Mouse (Mus musculus) heart, embryonic 11.5 days (tissue): ENCODE results near the gene Ubash3b. TPM values are rescaled to one million over a fixed set of nuclear protein-coding genes. Genes with fewer than 3 reads are reported as not detected.

Source experiments
- ATAC-seq: fragments of 200-750 bp; cut with Nextera tagmentation; replicated peaks from 2 replicates; pipeline ENCODE4 v1.8.0; 2017; ENCODE audit warnings: moderate library complexity; ENCODE audit not compliant: insufficient number of reproducible peaks, low FRiP score, low TSS enrichment
- H3K27ac ChIP-seq: fragments of 300-500 bp; sonication (generic); 2 replicates; pipeline ENCODE4 v1.5.1; 2014; ENCODE audit warnings: mild to moderate bottlenecking, low read depth, low read length
- H3K27me3 ChIP-seq: fragments of 300-500 bp; sonication (generic); 2 replicates; pipeline ENCODE4 v1.6.1; 2014; ENCODE audit warnings: mild to moderate bottlenecking, low read length, mixed read lengths; ENCODE audit not compliant: control insufficient read depth, insufficient read depth
- H3K36me3 ChIP-seq: fragments of 300-500 bp; sonication (generic); 2 replicates; pipeline ENCODE4 v1.6.1; 2014; ENCODE audit warnings: mild to moderate bottlenecking, low read length, moderate library complexity, mixed read lengths; ENCODE audit not compliant: control insufficient read depth, insufficient read depth
- H3K4me1 ChIP-seq: fragments of 300-500 bp; sonication (generic); 2 replicates; pipeline ENCODE4 v1.6.1; 2014; ENCODE audit warnings: low read length; ENCODE audit not compliant: control insufficient read depth, insufficient read depth
- H3K4me2 ChIP-seq: fragments of 300-500 bp; sonication (generic); 2 replicates; pipeline ENCODE4 v1.6.1; 2014; ENCODE audit warnings: mild to moderate bottlenecking, moderate library complexity
- H3K4me3 ChIP-seq: fragments of 300-500 bp; sonication (generic); 2 replicates; pipeline ENCODE4 v1.5.1; 2014; ENCODE audit warnings: low read depth, low read length
- H3K9ac ChIP-seq: fragments of 300-500 bp; sonication (generic); 2 replicates; pipeline ENCODE4 v1.6.1; 2014; ENCODE audit warnings: mild to moderate bottlenecking, low read depth, low read length, moderate library complexity
- H3K9me3 ChIP-seq: fragments of 300-500 bp; sonication (generic); replicated peaks from 2 replicates; pipeline ENCODE4 v1.6.1; 2016; ENCODE audit warnings: low read length; ENCODE audit not compliant: control insufficient read depth
- WGBS: fragments of 180-500 bp; shearing (Covaris S2); extraction: QIAGEN DNeasy Blood & Tissue Kit; methylation state at CpG from one replicate; pipeline ENCODE4 v1.1.7; 2014; ENCODE audit not compliant: insufficient replicate concordance; 5-methylcytosine and 5-hydroxymethylcytosine counted together
- polyA plus RNA-seq: library from polyadenylated mRNA; unstranded; fragments of >200 nt; fragmentation: Nextera tagmentation; extraction: Ambion mirVana; gene quantifications from 2 replicates; pipeline ENCODE4 v1.2.1, GENCODE M21; 2014

Gene Ubash3b
- polyA plus RNA-seq, 1 experiment from 2014 or later: 15.2 TPM

GRCm38 (mm10) chr9:40991511-40991910 is 170.0 kb downstream of the Ubash3b start:
- Histone ChIP-seq H3K27ac (no peak overlapping the region), H3K27me3 (no peaks in the 10 kb centered on the region), H3K4me1 (no peaks in the 10 kb centered on the region), H3K9me3 (no peaks in the 10 kb centered on the region), H3K36me3 (no peaks in the 10 kb centered on the region), H3K4me2 (no peak overlapping the region), H3K9ac (no peak overlapping the region), H3K4me3 (no peak overlapping the region)
- ATAC-seq: no peak
- WGBS: 84% methylated on average over 6 of the region's 6 CpGs

GRCm38 (mm10) chr9:40989940-40990588 is 171.4 kb downstream of the Ubash3b start:
- no peaks in the 10 kb centered on the region for H3K9me3 ChIP-seq
- H3K36me3 ChIP-seq: no peaks in the 10 kb centered on the region
- 0 out of 2 replicates have a peak overlapping the region, but pooled peaks have one; percentile 22 for H3K9ac ChIP-seq
- no peak for ATAC-seq
- no peak overlapping the region for H3K27ac ChIP-seq
- no peak overlapping the region for H3K4me3 ChIP-seq
- H3K4me2 ChIP-seq: no peak overlapping the region
- WGBS: 39% methylated on average over 4 of the region's 4 CpGs
- no peaks in the 10 kb centered on the region for H3K4me1 ChIP-seq
- H3K27me3 ChIP-seq: no peaks in the 10 kb centered on the region

GRCm38 (mm10) chr9:40984313-40984712 is 177.2 kb downstream of the Ubash3b start:
- no peaks in the 10 kb centered on the region for H3K9me3 ChIP-seq
- H3K9ac ChIP-seq: no peak overlapping the region
- no peaks in the 10 kb centered on the region for H3K4me1 ChIP-seq
- no peaks in the 10 kb centered on the region for H3K27me3 ChIP-seq
- H3K4me3 ChIP-seq: no peak overlapping the region
- no peak overlapping the region for H3K4me2 ChIP-seq
- no peak for ATAC-seq
- WGBS: 69% methylated on average over 3 of the region's 3 CpGs
- no peak overlapping the region for H3K27ac ChIP-seq
- no peaks in the 10 kb centered on the region for H3K36me3 ChIP-seq

GRCm38 (mm10) chr9:40983758-40984157 is 177.7 kb downstream of the Ubash3b start:
- H3K4me2 ChIP-seq: no peak overlapping the region
- WGBS: 73% methylated on average over 3 of the region's 3 CpGs
- H3K36me3 ChIP-seq: no peaks in the 10 kb centered on the region
- no peaks in the 10 kb centered on the region for H3K4me1 ChIP-seq
- H3K9me3 ChIP-seq: no peaks in the 10 kb centered on the region
- no peak overlapping the region for H3K4me3 ChIP-seq
- H3K27me3 ChIP-seq: no peaks in the 10 kb centered on the region
- ATAC-seq: no peak
- no peak overlapping the region for H3K9ac ChIP-seq
- H3K27ac ChIP-seq: no peak overlapping the region

- Histone ChIP-seq H3K27me3 (no peaks in the 10 kb centered on the region), H3K9ac (no peak overlapping the region), H3K4me1 (no peaks in the 10 kb centered on the region), H3K4me2 (no peak overlapping the region), H3K9me3 (no peaks in the 10 kb centered on the region), H3K27ac (no peak overlapping the region), H3K36me3 (no peaks in the 10 kb centered on the region), H3K4me3 (no peak overlapping the region)
- ATAC-seq: no peak
- 29% methylated on average over 6 of the region's 6 CpGs for WGBS
These were observed 179.0 kb downstream of the Ubash3b start for GRCm38 (mm10) chr9:40982480-40982879.

- Histone ChIP-seq H3K9me3 (no peaks in the 10 kb centered on the region), H3K27ac (no peak overlapping the region), H3K4me1 (no peaks in the 10 kb centered on the region), H3K9ac (no peak overlapping the region), H3K36me3 (no peaks in the 10 kb centered on the region), H3K4me3 (no peak overlapping the region), H3K27me3 (no peaks in the 10 kb centered on the region), H3K4me2 (no peak overlapping the region)
- no peak for ATAC-seq
- 75% methylated on average over 11 of the region's 11 CpGs for WGBS
These were observed 187.3 kb downstream of the Ubash3b start for GRCm38 (mm10) chr9:40974042-40974801.

- Histone ChIP-seq H3K4me1 (peaks cover 4% of the 10 kb centered on the region), H3K36me3 (no peaks in the 10 kb centered on the region), H3K4me3 (peak overlapping the region; percentile 50), H3K27ac (no peak overlapping the region), H3K4me2 (peak overlapping the region; percentile 73), H3K9me3 (no peaks in the 10 kb centered on the region), H3K27me3 (peaks cover 34% of the 10 kb centered on the region), H3K9ac (no peak overlapping the region)
- WGBS: 19% methylated on average over 7 of the region's 7 CpGs
- no peak for ATAC-seq
These were observed 197.1 kb downstream of the Ubash3b start for GRCm38 (mm10) chr9:40964418-40964714.

GRCm38 (mm10) chr9:40963586-40964417 is 197.7 kb downstream of the Ubash3b start, which contains the start of gene Jhy:
TSS of gene Jhy (minus strand) at chr9:40964118.
- H3K9me3 ChIP-seq: no peaks in the 10 kb centered on the region
- peak within 1 kb of the TSS; percentile 50 for H3K4me3 ChIP-seq
- H3K27ac ChIP-seq: no peak within 1 kb of the TSS
- H3K36me3 ChIP-seq: no peaks in the 10 kb centered on the region
- under 1% methylated on average over 48 of the region's 51 CpGs for WGBS
- H3K27me3 ChIP-seq: peaks cover 34% of the 10 kb centered on the region
- no peak within 1 kb of the TSS for H3K9ac ChIP-seq
- peak within 1 kb of the TSS; percentile 73 for H3K4me2 ChIP-seq
- ATAC-seq: no peak
- peaks cover 4% of the 10 kb centered on the region for H3K4me1 ChIP-seq
